Mouse (Mus musculus) neural tube, embryonic 11.5 days (tissue): ENCODE data around the gene Nckap5l. TPM values are rescaled to one million over a fixed set of nuclear protein-coding genes. Genes with fewer than 3 reads are reported as not detected.

Experiments used
- ATAC-seq: fragments of 200-750 bp; cut with Nextera tagmentation; 2 replicates; pipeline ENCODE4 v1.8.0; 2017; ENCODE audit warnings: moderate number of reproducible peaks, mild to moderate bottlenecking, moderate TSS enrichment, moderate library complexity; ENCODE audit not compliant: insufficient read depth, low FRiP score, low TSS enrichment
- DNase-seq: peaks from one replicate; pipeline ENCODE4 v3.0.0-alpha.2; 2015; ENCODE audit warnings: low spot score
- H3K27ac ChIP-seq: fragments of 300-500 bp; sonication (generic); 2 replicates; pipeline ENCODE4 v1.5.1; 2014; ENCODE audit warnings: low read depth, mild to moderate bottlenecking, low read length
- H3K27me3 ChIP-seq: fragments of 300-500 bp; sonication (generic); 2 replicates; pipeline ENCODE4 v1.6.1; 2014; ENCODE audit warnings: mild to moderate bottlenecking, low read length, mixed read lengths; ENCODE audit not compliant: control insufficient read depth, insufficient read depth
- H3K36me3 ChIP-seq: fragments of 300-500 bp; sonication (generic); 2 replicates; pipeline ENCODE4 v1.6.1; 2014; ENCODE audit warnings: mild to moderate bottlenecking, low read length, moderate library complexity, mixed read lengths; ENCODE audit not compliant: control insufficient read depth, insufficient read depth
- H3K4me1 ChIP-seq: fragments of 300-500 bp; sonication (generic); 2 replicates; pipeline ENCODE4 v1.6.1; 2014; ENCODE audit warnings: low read length, mixed read lengths; ENCODE audit not compliant: control insufficient read depth, insufficient read depth
- H3K4me2 ChIP-seq: fragments of 300-500 bp; sonication (generic); 2 replicates; pipeline ENCODE4 v1.6.1; 2014; ENCODE audit warnings: low read depth, mild to moderate bottlenecking, moderate library complexity
- H3K4me3 ChIP-seq: fragments of 300-500 bp; sonication (generic); 2 replicates; pipeline ENCODE4 v1.5.1; 2014; ENCODE audit warnings: low read depth, low read length
- H3K9ac ChIP-seq: fragments of 300-500 bp; sonication (generic); 2 replicates; pipeline ENCODE4 v1.6.1; 2014; ENCODE audit warnings: mild to moderate bottlenecking, low read length
- H3K9me3 ChIP-seq: fragments of 300-500 bp; sonication (generic); 2 replicates; pipeline ENCODE4 v1.6.1; 2016; ENCODE audit warnings: low read length; ENCODE audit not compliant: control insufficient read depth
- WGBS: fragments of 180-500 bp; shearing (Covaris S2); extraction: QIAGEN DNeasy Blood & Tissue Kit; methylation state at CpG from one replicate; pipeline ENCODE4 v1.1.7; 2014; 5-methylcytosine and 5-hydroxymethylcytosine counted together
- polyA plus RNA-seq: library from polyadenylated mRNA; unstranded; fragments of >200 nt; fragmentation: Nextera tagmentation; extraction: Ambion mirVana; gene quantifications from 2 replicates; pipeline ENCODE4 v1.2.1, GENCODE M21; 2014

Nckap5l gene
- polyA plus RNA-seq, 1 experiment from 2014 or later: 14.9 TPM

GRCm38 (mm10) chr15:99372761-99373160 is 84.8 kb downstream of the Nckap5l start:
- H3K27ac ChIP-seq: no peak overlapping the region
- H3K4me1 ChIP-seq: peaks cover 6% of the 10 kb centered on the region; the same call in 1 of the 2 replicates
- no peak overlapping the region for H3K4me2 ChIP-seq
- 84% methylated on average over 9 of the region's 9 CpGs for WGBS
- H3K36me3 ChIP-seq: no peaks in the 10 kb centered on the region
- no peaks in the 10 kb centered on the region for H3K9me3 ChIP-seq
- ATAC-seq (no peak), DNase-seq (no peak)
- no peak overlapping the region for H3K4me3 ChIP-seq
- H3K27me3 ChIP-seq: no peaks in the 10 kb centered on the region
- H3K9ac ChIP-seq: no peak overlapping the region

Other genes starting within 250 kb of the Nckap5l start
- 0.44 and 0.70 TPM in 2 replicates for gene Kcnh3, start 232.9 kb downstream of the Nckap5l start, polyA plus RNA-seq
- 188 and 193 TPM in 2 replicates for gene Mcrs1, start 205.8 kb downstream of the Nckap5l start, polyA plus RNA-seq
- gene Prpf40b, start 162.7 kb downstream of the Nckap5l start, polyA plus RNA-seq: 50.4 and 55.8 TPM in 2 replicates
- 0.07 TPM in 1 of 2 replicates, not detected in the other for gene Fam186b, start 161.9 kb downstream of the Nckap5l start, polyA plus RNA-seq
- gene Fmnl3, start 87.3 kb downstream of the Nckap5l start, polyA plus RNA-seq: 13.7 and 14.5 TPM in 2 replicates
- 237 and 246 TPM in 2 replicates for gene Tmbim6, start 64.9 kb downstream of the Nckap5l start, polyA plus RNA-seq
- 17.6 and 18.1 TPM in 2 replicates for gene Bcdin3d, start 17.0 kb upstream of the Nckap5l start, polyA plus RNA-seq
- 1.5 and 2.3 TPM in 2 replicates for gene Faim2, start 70.4 kb upstream of the Nckap5l start, polyA plus RNA-seq
- gene Aqp2, start 121.3 kb upstream of the Nckap5l start, polyA plus RNA-seq: not detected in 2 replicates
- 0.27 and 0.59 TPM in 2 replicates for gene Aqp5, start 133.0 kb upstream of the Nckap5l start, polyA plus RNA-seq
- gene Aqp6, start 143.7 kb upstream of the Nckap5l start, polyA plus RNA-seq: 0.64 and 0.66 TPM in 2 replicates
- 175 and 185 TPM in 2 replicates for gene Racgap1, start 193.9 kb upstream of the Nckap5l start, polyA plus RNA-seq
- gene Asic1, start 212.6 kb upstream of the Nckap5l start, polyA plus RNA-seq: 15.1 and 17.0 TPM in 2 replicates
- gene Smarcd1, start 244.4 kb upstream of the Nckap5l start, polyA plus RNA-seq: 117 and 135 TPM in 2 replicates
- gene Gm17349, start 247.7 kb upstream of the Nckap5l start, polyA plus RNA-seq: not detected in 2 replicates